ENCODE assay signal across 8 mouse cellular contexts in the genomic region with DNA sequence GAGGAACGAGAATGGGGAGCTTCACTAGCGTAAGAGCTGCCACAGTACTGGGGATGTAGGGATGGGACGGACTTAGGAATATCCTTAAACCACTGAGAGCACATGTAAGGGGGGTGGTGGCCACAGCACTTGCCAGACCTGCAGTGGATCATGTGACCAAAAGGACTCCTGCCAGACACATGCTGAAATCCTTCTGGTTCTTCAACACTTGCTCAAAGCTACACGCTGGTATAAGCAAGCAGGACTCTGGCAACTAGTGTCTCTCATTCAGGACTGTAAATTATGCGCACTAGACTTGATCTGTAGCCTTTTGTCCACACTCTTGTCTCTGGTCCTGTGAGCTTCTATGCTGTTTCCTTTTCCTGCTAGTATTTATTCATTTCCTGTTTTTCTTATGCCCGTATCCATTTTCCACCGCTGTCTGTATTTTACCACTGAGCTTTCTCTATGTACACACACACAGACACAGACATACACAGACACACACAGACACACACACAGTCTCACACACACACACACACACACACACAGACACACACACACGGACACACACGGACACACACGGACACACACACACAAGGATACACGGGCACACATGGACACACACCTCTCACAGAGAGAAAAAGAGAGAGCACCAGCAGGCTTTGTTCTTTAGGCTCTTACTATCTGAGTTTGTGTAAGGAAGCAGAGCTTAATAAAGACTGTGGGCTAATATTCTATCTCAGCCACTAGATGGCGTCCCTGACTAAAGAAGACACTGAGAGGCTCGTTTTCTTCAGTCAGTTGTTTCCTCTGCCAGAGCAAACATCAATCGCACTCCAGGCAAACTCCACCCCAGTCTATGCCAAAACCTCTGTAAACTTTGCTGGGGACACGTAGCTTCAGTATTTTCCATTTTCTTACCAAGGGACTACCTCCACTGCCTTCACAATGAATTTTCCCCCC.
DNase-seq lines count a peak whose midpoint lies in the region; ATAC-seq lines count a peak whose summit lies in the region.

No protein-coding gene starts in this region.

- no peak overlapping the region for H3K4me3 ChIP-seq in midbrain, embryonic 13.5 days (replicated peaks)

- H3K9me3 ChIP-seq in midbrain, embryonic 13.5 days: no peaks in the 10 kb centered on the region

- no peaks in the 10 kb centered on the region for H3K27me3 ChIP-seq in midbrain, embryonic 13.5 days

- H3K4me1 ChIP-seq in midbrain, embryonic 13.5 days (replicated peaks): no peaks in the 10 kb centered on the region; the same call in 1 of the 2 replicates

- no peak overlapping the region for H3K9ac ChIP-seq in midbrain, embryonic 13.5 days (replicated peaks)

- intact Hi-C loops in left cerebral cortex, postnatal 36 days (cut with DNase I): loop anchor here (1.0 to 10.0 kb wide), 4 partner anchors 135 to 828 kb away; partner anchors contain the start of gene Fibin

- peak; percentile 36 for DNase-seq in testis, postnatal 14 days (ENCODE audit: low spot score)
- no peak for DNase-seq in testis, postnatal 10 days (ENCODE audit: low spot score)
- peak; percentile 88 for DNase-seq in embryo, embryonic 10 days (ENCODE audit: low spot score)
- DNase-seq in heart, adult 18-20 months: peak; percentile 69 to 70
- peak; percentile 78 for DNase-seq in kidney, adult 11 months
- DNase-seq in left cerebral cortex, postnatal 36 days (ENCODE audit: low spot score in 2 of 2): peak; percentile 19 to 35
- no peak for DNase-seq in spleen, postnatal 36 days (ENCODE audit: low spot score in 2 of 2)

- H3K27ac ChIP-seq in midbrain, embryonic 13.5 days: no peak overlapping the region

- no peaks in the 10 kb centered on the region for H3K36me3 ChIP-seq in midbrain, embryonic 13.5 days

- H3K4me2 ChIP-seq in midbrain, embryonic 13.5 days (replicated peaks): peak overlapping the region; percentile 23

- peak; percentile 87 for ATAC-seq in midbrain, embryonic 13.5 days

- 45% methylated on average over 15 of the region's 15 CpGs for WGBS in midbrain, embryonic 13.5 days

Comparison
In these comparisons a context has a peak if more than half of its experiments do, and no peak if none do; other contexts are left out.
1. DNase-seq: peak in testis, postnatal 14 days (single experiment), embryo, embryonic 10 days (single experiment), heart, adult 18-20 months (2 of 2), kidney, adult 11 months (single experiment) and left cerebral cortex, postnatal 36 days (2 of 2); none in testis, postnatal 10 days (single experiment) and spleen, postnatal 36 days (0 of 2).